Mouse (Mus musculus): ENCODE measurements around the gene Nufip2.
"Not testable (repeated sequence)": the region's sequence is repeated elsewhere in the genome, so short reads cannot be mapped to it uniquely, and the experiment has no call there.

The Nufip2 gene

GRCm38 (mm10) chr11:77709039-77709438 is 23.1 kb downstream of the Nufip2 start:
- DNase-seq (ENCODE audit: extremely low spot score, low spot score) = no peak

GRCm38 (mm10) chr11:77713736-77714135 is 27.8 kb downstream of the Nufip2 start:
- DNase-seq (ENCODE audit: extremely low spot score, low spot score) = no peak

GRCm38 (mm10) chr11:77719055-77719454 is 33.1 kb downstream of the Nufip2 start:
- DNase-seq (ENCODE audit: extremely low spot score, low spot score) = no peak

- no peak for DNase-seq (ENCODE audit: extremely low spot score, low spot score)
Observed at GRCm38 (mm10) chr11:77721389-77721788, 35.4 kb downstream of the Nufip2 start.

GRCm38 (mm10) chr11:77724766-77725165 is 38.8 kb downstream of the Nufip2 start:
- DNase-seq (ENCODE audit: extremely low spot score, low spot score) = no peak

- no peak for DNase-seq (ENCODE audit: extremely low spot score, low spot score)
Observed at GRCm38 (mm10) chr11:77725183-77725582, 39.2 kb downstream of the Nufip2 start, which contains the start of gene Cryba1. TSS of gene Cryba1 (minus strand) at chr11:77725283.

GRCm38 (mm10) chr11:77728587-77728986 is 42.6 kb downstream of the Nufip2 start:
- DNase-seq (ENCODE audit: extremely low spot score, low spot score) = no peak

- peak; percentile 88 for DNase-seq (ENCODE audit: extremely low spot score, low spot score)
Observed at GRCm38 (mm10) chr11:77737289-77737688, 51.3 kb downstream of the Nufip2 start.

GRCm38 (mm10) chr11:77738555-77738954 is 52.6 kb downstream of the Nufip2 start:
- no peak for DNase-seq (ENCODE audit: extremely low spot score, low spot score)

GRCm38 (mm10) chr11:77743966-77744365 is 58.0 kb downstream of the Nufip2 start:
- DNase-seq (ENCODE audit: extremely low spot score, low spot score) = no peak

GRCm38 (mm10) chr11:77746652-77747051 is 60.7 kb downstream of the Nufip2 start:
- no peak for DNase-seq (ENCODE audit: extremely low spot score, low spot score)

GRCm38 (mm10) chr11:77747103-77747502 is 61.1 kb downstream of the Nufip2 start:
- DNase-seq (ENCODE audit: extremely low spot score, low spot score) = not testable (repeated sequence)

- no peak for DNase-seq (ENCODE audit: extremely low spot score, low spot score)
Observed at GRCm38 (mm10) chr11:77748996-77749395, 63.0 kb downstream of the Nufip2 start.

GRCm38 (mm10) chr11:77752525-77752924 is 66.6 kb downstream of the Nufip2 start:
- DNase-seq (ENCODE audit: extremely low spot score, low spot score) = no peak

GRCm38 (mm10) chr11:77753469-77753868 is 67.5 kb downstream of the Nufip2 start:
- DNase-seq (ENCODE audit: extremely low spot score, low spot score) = no peak

GRCm38 (mm10) chr11:77760031-77760430 is 74.1 kb downstream of the Nufip2 start:
- DNase-seq (ENCODE audit: extremely low spot score, low spot score) = no peak

- peak; percentile 93 for DNase-seq (ENCODE audit: extremely low spot score, low spot score)
Observed at GRCm38 (mm10) chr11:77762783-77763672, 77.1 kb downstream of the Nufip2 start, which contains the start of gene Myo18a. TSS of gene Myo18a (plus strand) at chr11:77763246.

GRCm38 (mm10) chr11:77763673-77764340 is 77.9 kb downstream of the Nufip2 start:
- DNase-seq (ENCODE audit: extremely low spot score, low spot score) = peak; percentile 79

GRCm38 (mm10) chr11:77764694-77765458 is 78.9 kb downstream of the Nufip2 start:
- DNase-seq (ENCODE audit: extremely low spot score, low spot score) = no peak

GRCm38 (mm10) chr11:77765459-77765777 is 79.5 kb downstream of the Nufip2 start:
- DNase-seq (ENCODE audit: extremely low spot score, low spot score) = no peak

GRCm38 (mm10) chr11:77766351-77767001 is 80.5 kb downstream of the Nufip2 start:
- peak; percentile 59 for DNase-seq (ENCODE audit: extremely low spot score, low spot score)

All from neural tube, embryonic 10.5 days (tissue).